Mouse (Mus musculus) kidney, postnatal 0 days (tissue): Measurements from ENCODE around the gene Olr1. TPM values are rescaled to one million over a fixed set of nuclear protein-coding genes. Genes with fewer than 3 reads are reported as not detected.
"Not testable (repeated sequence)": the region's sequence is repeated elsewhere in the genome, so short reads cannot be mapped to it uniquely, and the experiment has no call there.

ENCODE experiments used
- ATAC-seq: fragments of 200-750 bp; cut with Nextera tagmentation; replicated peaks from 2 replicates; pipeline ENCODE4 v1.8.0; 2017; ENCODE audit warnings: low read depth, moderate number of reproducible peaks, moderate TSS enrichment, moderate library complexity; ENCODE audit not compliant: low FRiP score
- DNase-seq: peaks from one replicate; pipeline ENCODE4 v3.0.0-alpha.2; 2016; ENCODE audit warnings: low spot score
- H3K27ac ChIP-seq: fragments of 300-500 bp; sonication (generic); 2 replicates; pipeline ENCODE4 v1.5.1; 2014; ENCODE audit warnings: mild to moderate bottlenecking
- H3K27me3 ChIP-seq: fragments of 300-500 bp; sonication (generic); 2 replicates; pipeline ENCODE4 v1.6.1; 2014; ENCODE audit warnings: low read length, mixed read lengths; ENCODE audit not compliant: insufficient read depth
- H3K36me3 ChIP-seq: fragments of 300-500 bp; sonication (generic); 2 replicates; pipeline ENCODE4 v1.6.1; 2014; ENCODE audit warnings: low read length, mixed read lengths; ENCODE audit not compliant: insufficient read depth
- H3K4me1 ChIP-seq: fragments of 300-500 bp; sonication (generic); replicated peaks from 2 replicates; pipeline ENCODE4 v1.6.1; 2014; ENCODE audit warnings: antibody characterized with exemption, low read length, mixed read lengths; ENCODE audit not compliant: insufficient read depth
- H3K4me2 ChIP-seq: fragments of 300-500 bp; sonication (generic); 2 replicates; pipeline ENCODE4 v1.6.1; 2014; ENCODE audit warnings: mild to moderate bottlenecking, low read length, moderate library complexity, mixed read lengths
- H3K4me3 ChIP-seq: fragments of 300-500 bp; sonication (generic); replicated peaks from 2 replicates; pipeline ENCODE4 v1.5.1; 2014; ENCODE audit warnings: low read depth, low read length
- H3K9ac ChIP-seq: fragments of 300-500 bp; sonication (generic); 2 replicates; pipeline ENCODE4 v1.6.1; 2014; ENCODE audit warnings: low read depth, low read length
- H3K9me3 ChIP-seq: fragments of 300-500 bp; sonication (generic); replicated peaks from 2 replicates; pipeline ENCODE4 v1.6.1; 2016; ENCODE audit warnings: low read length, inconsistent platforms, mixed read lengths
- CTCF ChIP-seq: IDR thresholded peaks from 2 replicates; pipeline ENCODE4 v1.5.1; 2016; ENCODE audit warnings: antibody characterized with exemption, low read depth, mild to moderate bottlenecking, moderate library complexity
- WGBS: fragments of 180-500 bp; shearing (Covaris S2); extraction: QIAGEN DNeasy Blood & Tissue Kit; methylation state at CpG from one replicate; pipeline ENCODE4 v1.1.7; 2014; 5-methylcytosine and 5-hydroxymethylcytosine counted together
- polyA plus RNA-seq: library from polyadenylated mRNA; unstranded; fragments of >200 nt; fragmentation: Nextera tagmentation; extraction: Ambion mirVana; gene quantifications from 2 replicates; pipeline ENCODE4 v1.2.1, GENCODE M21; 2015

Gene Olr1
- polyA plus RNA-seq, 1 experiment from 2014 or later = not detected

GRCm38 (mm10) chr6:129503471-129503870 is 3.5 kb downstream of the Olr1 start:
- 88% methylated on average over 2 of the region's 2 CpGs for WGBS
- Histone ChIP-seq H3K4me2 (no peak overlapping the region), H3K4me3 (no peak overlapping the region), H3K27ac (no peak overlapping the region), H3K27me3 (no peaks in the 10 kb centered on the region), H3K9me3 (no peaks in the 10 kb centered on the region), H3K36me3 (no peaks in the 10 kb centered on the region), H3K4me1 (no peaks in the 10 kb centered on the region), H3K9ac (no peak overlapping the region)
- TF ChIP-seq CTCF = no peak
- ATAC-seq (no peak), DNase-seq (no peak)

DNA sequence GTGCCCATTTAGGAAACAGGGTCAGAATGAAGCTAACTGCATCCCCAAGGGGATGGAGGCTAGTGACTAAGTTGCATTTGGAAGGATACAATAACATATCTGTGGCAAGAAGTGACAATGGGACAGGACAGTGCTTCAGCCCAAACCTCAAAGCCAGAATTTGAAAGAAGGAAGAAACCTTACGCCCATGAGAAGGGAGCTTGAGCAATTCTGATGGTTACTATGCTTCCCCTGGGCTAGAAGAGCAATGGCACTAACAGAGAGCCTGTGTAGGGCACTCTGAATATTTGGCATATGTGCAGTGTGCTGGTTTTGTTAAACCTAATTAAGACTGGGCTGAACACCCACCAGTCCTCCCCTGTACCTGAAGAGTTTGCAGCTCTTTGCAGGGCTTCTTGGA is 7.4 kb downstream of the Olr1 start:
- not testable (repeated sequence) for H3K4me2 ChIP-seq, H3K4me1 ChIP-seq, H3K9me3 ChIP-seq, DNase-seq, H3K9ac ChIP-seq, H3K27ac ChIP-seq, ATAC-seq, H3K4me3 ChIP-seq, H3K27me3 ChIP-seq, H3K36me3 ChIP-seq
- 97% methylated on average over 1 of the region's 1 CpGs for WGBS

DNA sequence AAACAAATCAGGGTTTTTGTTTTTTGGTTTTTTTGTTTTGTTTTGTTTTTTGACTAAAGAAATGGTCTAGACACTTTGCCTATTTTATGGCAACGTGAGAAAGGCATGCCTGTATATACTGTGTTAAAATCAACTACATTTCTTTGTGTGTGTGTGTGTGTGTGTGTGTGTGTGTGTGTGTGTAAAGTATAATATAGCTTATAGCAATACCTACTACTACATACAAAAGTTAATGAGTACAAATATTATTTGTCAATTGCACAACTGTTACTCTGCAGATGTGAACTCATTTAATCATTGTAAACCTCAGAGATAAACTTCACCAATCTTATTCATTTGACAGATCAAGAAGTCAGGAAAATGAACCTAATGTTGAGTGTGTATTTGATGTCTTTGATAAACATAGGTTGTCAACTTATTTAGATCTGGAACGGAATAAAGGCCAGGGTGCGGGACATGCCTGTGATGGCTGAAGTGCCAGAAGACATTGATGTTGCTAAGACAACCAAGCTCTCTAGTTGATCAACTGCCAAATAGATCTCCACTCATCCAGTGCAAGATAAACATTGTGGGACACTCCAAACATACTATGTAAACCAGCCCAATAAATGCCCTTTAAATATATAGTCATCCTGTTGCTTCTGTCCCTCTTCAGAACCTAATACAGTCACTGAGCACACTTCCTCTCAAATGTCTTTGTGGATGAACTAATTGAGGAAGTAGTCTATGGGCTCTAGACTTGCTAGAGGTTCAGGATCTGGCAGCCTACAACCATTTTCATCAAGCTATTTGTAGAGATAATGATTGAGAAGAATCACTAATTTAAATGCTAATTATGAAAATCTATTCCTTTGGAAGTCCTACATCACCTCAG is 9.4 kb downstream of the Olr1 start:
- Histone ChIP-seq H3K27ac (no peak overlapping the region), H3K4me2 (no peak overlapping the region), H3K9me3 (no peaks in the 10 kb centered on the region), H3K27me3 (no peaks in the 10 kb centered on the region), H3K9ac (no peak overlapping the region), H3K36me3 (no peaks in the 10 kb centered on the region), H3K4me3 (no peak overlapping the region), H3K4me1 (no peaks in the 10 kb centered on the region)
- TF ChIP-seq CTCF = no peak
- WGBS = 87% methylated on average over 3 of the region's 3 CpGs
- no peak for DNase-seq
- no peak for ATAC-seq

- Histone ChIP-seq H3K4me2 (no peak overlapping the region), H3K27me3 (no peaks in the 10 kb centered on the region), H3K9ac (no peak overlapping the region), H3K27ac (no peak overlapping the region), H3K36me3 (no peaks in the 10 kb centered on the region), H3K4me1 (no peaks in the 10 kb centered on the region), H3K4me3 (no peak overlapping the region), H3K9me3 (no peaks in the 10 kb centered on the region)
- DNase-seq (no peak), ATAC-seq (no peak)
- WGBS = 84% methylated on average over 4 of the region's 4 CpGs
- TF ChIP-seq CTCF = no peak
Measured at GRCm38 (mm10) chr6:129494924-129495323, 12.0 kb downstream of the Olr1 start.

- Histone ChIP-seq H3K9ac (no peak overlapping the region), H3K4me3 (no peak overlapping the region), H3K27me3 (no peaks in the 10 kb centered on the region), H3K27ac (no peak overlapping the region), H3K4me1 (peaks cover 8% of the 10 kb centered on the region; the same call in 1 of the 2 replicates), H3K36me3 (no peaks in the 10 kb centered on the region), H3K9me3 (no peaks in the 10 kb centered on the region), H3K4me2 (no peak overlapping the region)
- WGBS = 36% methylated on average over 8 of the region's 8 CpGs
- DNase-seq = peak; percentile 37
- TF ChIP-seq CTCF = no peak
- ATAC-seq = no peak
Measured at GRCm38 (mm10) chr6:129480089-129480958, 26.6 kb downstream of the Olr1 start.

DNA sequence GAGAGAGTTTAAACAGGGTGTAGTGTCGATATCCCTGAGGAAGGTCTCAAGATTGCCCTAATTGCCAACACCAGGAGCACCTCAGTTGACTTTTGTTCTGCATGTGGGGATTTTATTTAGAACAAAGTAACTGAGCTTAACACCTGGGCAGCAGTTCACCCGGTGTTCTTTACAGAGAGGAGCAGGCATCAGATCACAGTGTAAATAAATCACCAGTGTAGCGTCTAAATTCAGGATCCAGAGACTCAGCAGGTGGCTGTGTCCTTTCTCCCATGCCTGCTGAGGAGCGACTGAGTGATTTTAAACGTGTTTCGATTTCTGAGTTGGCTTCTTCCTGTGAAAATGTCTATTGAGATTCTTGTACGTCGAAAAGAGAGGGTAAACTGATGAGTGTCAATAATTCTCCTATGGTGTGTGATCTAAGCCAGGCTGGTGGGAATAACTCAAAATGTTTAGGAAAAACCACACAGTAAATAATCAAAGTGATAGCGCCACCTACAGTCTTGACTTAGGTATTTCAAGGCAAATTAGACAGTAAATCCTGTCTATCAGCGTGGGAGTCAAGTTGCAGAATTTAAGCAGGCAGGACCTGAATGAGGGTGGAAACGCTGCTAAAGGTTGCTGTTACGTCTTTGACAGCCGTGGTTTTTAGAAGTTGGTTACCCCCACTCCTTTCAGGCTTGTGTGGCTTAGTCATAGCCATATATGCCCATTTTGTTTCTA is 30.4 kb downstream of the Olr1 start:
- Histone ChIP-seq H3K4me2 (peak overlapping the region; percentile 1; the same call in 1 of the 2 replicates), H3K9ac (no peak overlapping the region), H3K27ac (no peak overlapping the region), H3K4me1 (peaks cover 8% of the 10 kb centered on the region; the same call in 1 of the 2 replicates), H3K4me3 (no peak overlapping the region), H3K9me3 (no peaks in the 10 kb centered on the region), H3K27me3 (no peaks in the 10 kb centered on the region), H3K36me3 (no peaks in the 10 kb centered on the region)
- 17% methylated on average over 13 of the region's 13 CpGs for WGBS
- DNase-seq (peak; percentile 78), ATAC-seq (no peak)
- peak; percentile 83 for TF ChIP-seq CTCF
